Mouse (Mus musculus): ENCODE measurements around the gene Trio. TPM values are rescaled to one million over a fixed set of nuclear protein-coding genes. Genes with fewer than 3 reads are reported as not detected.
A peak's percentile ranks its signal among the peaks of the same experiment; 100 is the strongest.

Gene Trio
- polyA plus RNA-seq, 1 experiment from 2014 or later = 64.8 TPM

DNA sequence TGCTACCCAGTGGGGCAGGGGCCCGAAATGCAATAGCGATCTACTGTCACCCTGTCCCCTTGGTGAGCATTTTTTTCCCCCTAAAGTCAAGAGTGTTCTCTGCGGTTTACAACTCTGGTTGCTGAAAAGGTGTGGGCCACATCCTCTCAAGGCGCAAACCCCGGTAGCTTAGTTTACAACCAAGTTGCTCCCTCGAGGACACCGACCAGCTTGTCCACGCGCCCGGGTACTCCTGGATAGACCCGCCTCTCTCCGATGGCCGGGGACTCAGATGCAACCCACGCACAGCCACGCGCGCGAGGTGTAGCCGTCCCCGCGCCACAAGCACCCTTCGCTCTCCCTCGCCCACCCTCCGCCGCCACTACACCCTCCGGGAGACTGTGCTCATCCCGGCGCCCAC, 344.7 kb downstream of the Trio start:
- Histone ChIP-seq H3K4me3 (peak overlapping the region; percentile 67), H3K9ac (peak overlapping the region; percentile 77), H3K9me3 (no peaks in the 10 kb centered on the region), H3K36me3 (no peaks in the 10 kb centered on the region), H3K27me3 (0 out of 2 replicates have a peak, but pooled peaks cover 3% of the 10 kb centered on the region), H3K4me1 (peaks cover 16% of the 10 kb centered on the region), H3K27ac (no peak overlapping the region), H3K4me2 (replicated peaks) (peak overlapping the region; percentile 88)
- WGBS = 1% methylated on average over 28 of the region's 28 CpGs
- ATAC-seq (ENCODE audit: low FRiP score, low read depth) = no peak

Other genes starting within 250 kb of the Trio start
- gene Dnah5, start 177.9 kb upstream of the Trio start, polyA plus RNA-seq (2015; fragmentation: Nextera tagmentation; extraction: Ambion mirVana) = 0.05 and 0.10 TPM in 2 replicates